Mouse (Mus musculus) kidney, adult 2 months (tissue): Measurements from ENCODE around the gene Pcnx2.

Source experiments
- CTCF ChIP-seq: fragments of 200-500 bp; conservative IDR thresholded peaks from 2 replicates; pipeline ENCODE4 v1.5.1; 2011; ENCODE audit warnings: low read depth, mild to moderate bottlenecking, control low read depth, low read length, moderate library complexity, mixed read lengths; ENCODE audit not compliant: insufficient read depth, insufficient read length
- POLR2A ChIP-seq: fragments of 200-500 bp; IDR thresholded peaks from one replicate; pipeline ENCODE4 v1.6.1; 2011; ENCODE audit warnings: low read depth, low read length, control low read depth

DNA sequence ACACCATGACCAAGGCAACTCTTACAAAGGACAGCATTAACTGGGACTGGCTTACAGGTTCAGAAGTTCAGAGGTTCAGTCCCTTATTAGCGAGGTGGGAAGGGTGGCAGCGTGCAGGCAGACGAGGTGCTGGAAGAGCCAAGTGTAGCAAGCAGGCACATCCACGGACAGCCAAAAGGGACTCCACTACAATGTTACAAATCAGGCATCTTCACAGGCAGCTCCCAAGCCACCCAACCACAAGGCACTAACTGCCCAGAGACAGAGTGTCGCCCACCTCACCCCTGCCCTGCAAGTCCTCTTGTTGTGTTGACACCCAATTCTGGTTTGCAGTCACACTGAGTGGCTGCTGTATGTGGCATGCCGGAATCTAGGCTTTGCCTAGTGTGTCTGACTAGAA lies 193.7 kb downstream of the Pcnx2 start:
- TF ChIP-seq CTCF: no peak
- TF ChIP-seq POLR2A: no peak
